Mouse (Mus musculus): ENCODE results near the gene Ryr2.
A peak's percentile ranks its signal among the peaks of the same experiment; 100 is the strongest.

Ryr2 gene

GRCm38 (mm10) chr13:12093146-12093545 is 13.6 kb downstream of the Ryr2 start:
- no peak for DNase-seq

- DNase-seq = no peak
Measured at GRCm38 (mm10) chr13:12092379-12093107, 14.2 kb downstream of the Ryr2 start.

- DNase-seq = no peak
Measured at GRCm38 (mm10) chr13:12084112-12084475, 22.7 kb downstream of the Ryr2 start.

- DNase-seq = no peak
Measured at GRCm38 (mm10) chr13:12083443-12084111, 23.2 kb downstream of the Ryr2 start.

- no peak for DNase-seq
Measured at GRCm38 (mm10) chr13:12080590-12080989, 26.2 kb downstream of the Ryr2 start.

GRCm38 (mm10) chr13:12079536-12079935 is 27.2 kb downstream of the Ryr2 start:
- DNase-seq = no peak

- DNase-seq = no peak
Measured at GRCm38 (mm10) chr13:12074897-12075296, 31.8 kb downstream of the Ryr2 start.

- DNase-seq = no peak
Measured at GRCm38 (mm10) chr13:12072571-12072970, 34.2 kb downstream of the Ryr2 start.

- no peak for DNase-seq
Measured at GRCm38 (mm10) chr13:12072112-12072511, 34.6 kb downstream of the Ryr2 start.

GRCm38 (mm10) chr13:12070157-12071129 is 36.3 kb downstream of the Ryr2 start:
- DNase-seq = no peak

GRCm38 (mm10) chr13:12064576-12064975 is 42.2 kb downstream of the Ryr2 start:
- no peak for DNase-seq

- no peak for DNase-seq
Measured at GRCm38 (mm10) chr13:12063561-12063960, 43.2 kb downstream of the Ryr2 start.

GRCm38 (mm10) chr13:12057357-12057771 is 49.4 kb downstream of the Ryr2 start:
- DNase-seq = no peak

- DNase-seq = no peak
Measured at GRCm38 (mm10) chr13:12055913-12056312, 50.8 kb downstream of the Ryr2 start.

GRCm38 (mm10) chr13:12053910-12054309 is 52.8 kb downstream of the Ryr2 start:
- no peak for DNase-seq

GRCm38 (mm10) chr13:12050809-12051208 is 55.9 kb downstream of the Ryr2 start:
- DNase-seq = no peak

GRCm38 (mm10) chr13:12047059-12047458 is 59.7 kb downstream of the Ryr2 start:
- DNase-seq = no peak

- DNase-seq = no peak
Measured at GRCm38 (mm10) chr13:12044751-12045150, 62.0 kb downstream of the Ryr2 start.

GRCm38 (mm10) chr13:12042891-12043491 is 63.8 kb downstream of the Ryr2 start:
- no peak for DNase-seq

- DNase-seq = peak; percentile 45
Measured at GRCm38 (mm10) chr13:12039967-12040366, 66.8 kb downstream of the Ryr2 start.

- no peak for DNase-seq
Measured at GRCm38 (mm10) chr13:12038676-12039075, 68.1 kb downstream of the Ryr2 start.

- DNase-seq = no peak
Measured at GRCm38 (mm10) chr13:12037241-12037640, 69.5 kb downstream of the Ryr2 start.

- no peak for DNase-seq
Measured at GRCm38 (mm10) chr13:12036834-12037233, 69.9 kb downstream of the Ryr2 start.
